Mouse (Mus musculus): ENCODE measurements around the gene Ntn5. TPM values are rescaled to one million over a fixed set of nuclear protein-coding genes. Genes with fewer than 3 reads are reported as not detected.

Gene Ntn5
- polyA plus RNA-seq, 2 experiments, result 0.59 to 1.3 TPM

DNA sequence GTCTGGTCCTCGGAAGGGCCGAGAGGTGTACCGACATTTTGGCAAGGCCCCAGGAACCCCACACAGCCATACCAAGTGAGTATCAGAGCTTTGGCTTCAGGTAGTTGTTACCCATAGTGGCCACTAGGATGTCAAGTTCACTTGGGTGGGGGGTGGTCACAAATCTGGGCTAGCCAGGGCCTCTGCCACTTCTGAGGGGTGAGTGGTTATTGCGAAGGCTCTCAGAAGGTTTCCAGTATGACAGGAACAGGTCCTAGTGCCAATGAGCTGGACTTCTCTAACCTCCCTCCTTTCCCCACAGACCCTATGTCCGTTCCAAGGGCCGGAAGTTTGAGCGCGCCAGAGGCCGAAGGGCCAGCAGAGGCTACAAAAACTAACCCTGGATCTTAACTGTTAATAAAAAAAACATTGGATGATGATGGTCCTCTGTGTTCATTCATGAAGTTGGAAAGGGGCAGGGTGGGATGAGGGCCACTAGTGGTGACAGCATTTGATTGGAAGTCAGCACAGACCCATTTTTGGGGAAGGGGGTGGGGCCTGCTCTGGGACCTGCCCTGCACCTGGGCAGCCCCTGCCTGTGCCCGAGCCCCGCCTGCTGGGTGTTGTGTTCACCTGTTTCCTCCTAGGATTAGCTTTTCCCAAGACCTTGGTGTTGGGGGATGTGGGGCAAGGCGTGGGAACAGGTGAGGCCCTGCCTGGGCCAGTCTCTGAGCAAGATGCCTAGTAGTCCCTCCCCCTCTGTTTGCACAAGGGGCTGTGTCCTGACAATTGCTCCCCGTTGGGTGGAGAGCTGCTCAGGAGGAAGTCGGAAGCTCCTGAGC is 36.8 kb downstream of the Ntn5 start, which contains the start of gene Fam83e:
Gene Fam83e (plus strand): TSS at position 800 of the 821 bp plus-strand sequence.
- Histone ChIP-seq H3K4me3 (replicated peaks; ENCODE audit: low read length) (no peak within 1 kb of the TSS), H3K9ac (ENCODE audit: low read depth, low read length, severe bottlenecking) (no peak within 1 kb of the TSS), H3K4me2 (replicated peaks; ENCODE audit: low read depth, low read length, severe bottlenecking) (no peak within 1 kb of the TSS), H3K27me3 (ENCODE audit: control insufficient read depth, insufficient read depth, low read length) (no peaks in the 10 kb centered on the region), H3K36me3 (ENCODE audit: control insufficient read depth, insufficient read depth, low read length) (peaks cover 67% of the 10 kb centered on the region), H3K4me1 (ENCODE audit: control insufficient read depth, insufficient read depth, low read length) (peaks cover 21% of the 10 kb centered on the region), H3K27ac (replicated peaks; ENCODE audit: low read depth, low read length) (no peak within 1 kb of the TSS), H3K9me3 (ENCODE audit: control insufficient read depth, low read length) (no peaks in the 10 kb centered on the region)
- ATAC-seq (ENCODE audit: low FRiP score, low read depth) (no peak), DNase-seq (ENCODE audit: low spot score) (no peak)
- TF ChIP-seq POLR2A (IDR thresholded peaks at IDR 0.05; ENCODE audit: borderline replicate concordance, extremely low read depth, insufficient read depth, insufficient read length), result no peak
- 81% methylated on average over 14 of the region's 14 CpGs for WGBS

DNA sequence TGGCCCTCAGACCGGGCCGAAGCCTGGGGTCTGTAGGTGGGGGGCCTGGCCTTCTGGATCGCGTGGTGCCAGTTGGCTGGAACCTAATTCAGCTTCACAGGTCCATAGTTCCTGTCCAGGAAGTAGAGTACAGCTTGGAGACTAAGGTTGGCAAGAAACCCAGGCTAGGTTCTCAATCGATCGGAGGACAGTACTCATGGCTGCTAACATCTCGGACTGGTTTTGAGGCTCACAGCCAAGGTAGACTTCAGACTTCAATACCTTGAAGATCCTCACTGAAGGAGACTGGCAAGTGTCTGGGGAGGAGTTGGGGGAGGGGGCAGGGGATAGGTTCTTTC is 37.4 kb downstream of the Ntn5 start:
- ATAC-seq (ENCODE audit: low FRiP score, low read depth), result no peak
- no peak overlapping the region for H3K4me2 ChIP-seq (replicated peaks; ENCODE audit: low read depth, low read length, severe bottlenecking)
- H3K4me1 ChIP-seq (ENCODE audit: control insufficient read depth, insufficient read depth, low read length), result peaks cover 15% of the 10 kb centered on the region
- TF ChIP-seq POLR2A (IDR thresholded peaks at IDR 0.05; ENCODE audit: borderline replicate concordance, extremely low read depth, insufficient read depth, insufficient read length), result no peak
- H3K4me3 ChIP-seq (replicated peaks; ENCODE audit: low read length), result no peak overlapping the region
- 79% methylated on average over 7 of the region's 7 CpGs for WGBS
- H3K9ac ChIP-seq (ENCODE audit: low read depth, low read length, severe bottlenecking), result no peak overlapping the region
- no peak overlapping the region for H3K27ac ChIP-seq (replicated peaks; ENCODE audit: low read depth, low read length)
- no peaks in the 10 kb centered on the region for H3K9me3 ChIP-seq (ENCODE audit: control insufficient read depth, low read length)
- peaks cover 72% of the 10 kb centered on the region for H3K36me3 ChIP-seq (ENCODE audit: control insufficient read depth, insufficient read depth, low read length)
- no peak for DNase-seq (ENCODE audit: low spot score)
- no peaks in the 10 kb centered on the region for H3K27me3 ChIP-seq (ENCODE audit: control insufficient read depth, insufficient read depth, low read length)

GRCm38 (mm10) chr7:45721642-45722347 is 38.0 kb downstream of the Ntn5 start:
- no peak overlapping the region for H3K4me2 ChIP-seq (replicated peaks; ENCODE audit: low read depth, low read length, severe bottlenecking)
- no peaks in the 10 kb centered on the region for H3K9me3 ChIP-seq (ENCODE audit: control insufficient read depth, low read length)
- H3K36me3 ChIP-seq (ENCODE audit: control insufficient read depth, insufficient read depth, low read length), result peaks cover 77% of the 10 kb centered on the region
- H3K4me1 ChIP-seq (ENCODE audit: control insufficient read depth, insufficient read depth, low read length), result peaks cover 9% of the 10 kb centered on the region
- no peak for DNase-seq (ENCODE audit: low spot score)
- no peak overlapping the region for H3K9ac ChIP-seq (ENCODE audit: low read depth, low read length, severe bottlenecking)
- ATAC-seq (ENCODE audit: low FRiP score, low read depth), result no peak
- H3K4me3 ChIP-seq (replicated peaks; ENCODE audit: low read length), result no peak overlapping the region
- 56% methylated on average over 13 of the region's 13 CpGs for WGBS
- no peak for TF ChIP-seq POLR2A (IDR thresholded peaks at IDR 0.05; ENCODE audit: borderline replicate concordance, extremely low read depth, insufficient read depth, insufficient read length)
- no peak overlapping the region for H3K27ac ChIP-seq (replicated peaks; ENCODE audit: low read depth, low read length)
- no peaks in the 10 kb centered on the region for H3K27me3 ChIP-seq (ENCODE audit: control insufficient read depth, insufficient read depth, low read length)

GRCm38 (mm10) chr7:45722348-45722713 is 38.5 kb downstream of the Ntn5 start:
- H3K27ac ChIP-seq (replicated peaks; ENCODE audit: low read depth, low read length), result no peak overlapping the region
- 80% methylated on average over 13 of the region's 13 CpGs for WGBS
- H3K36me3 ChIP-seq (ENCODE audit: control insufficient read depth, insufficient read depth, low read length), result peaks cover 81% of the 10 kb centered on the region
- TF ChIP-seq POLR2A (IDR thresholded peaks at IDR 0.05; ENCODE audit: borderline replicate concordance, extremely low read depth, insufficient read depth, insufficient read length), result no peak
- no peak overlapping the region for H3K4me3 ChIP-seq (replicated peaks; ENCODE audit: low read length)
- peaks cover 7% of the 10 kb centered on the region for H3K4me1 ChIP-seq (ENCODE audit: control insufficient read depth, insufficient read depth, low read length)
- H3K9me3 ChIP-seq (ENCODE audit: control insufficient read depth, low read length), result no peaks in the 10 kb centered on the region
- ATAC-seq (ENCODE audit: low FRiP score, low read depth) (no peak), DNase-seq (ENCODE audit: low spot score) (no peak)
- H3K9ac ChIP-seq (ENCODE audit: low read depth, low read length, severe bottlenecking), result no peak overlapping the region
- no peak overlapping the region for H3K4me2 ChIP-seq (replicated peaks; ENCODE audit: low read depth, low read length, severe bottlenecking)
- no peaks in the 10 kb centered on the region for H3K27me3 ChIP-seq (ENCODE audit: control insufficient read depth, insufficient read depth, low read length)

DNA sequence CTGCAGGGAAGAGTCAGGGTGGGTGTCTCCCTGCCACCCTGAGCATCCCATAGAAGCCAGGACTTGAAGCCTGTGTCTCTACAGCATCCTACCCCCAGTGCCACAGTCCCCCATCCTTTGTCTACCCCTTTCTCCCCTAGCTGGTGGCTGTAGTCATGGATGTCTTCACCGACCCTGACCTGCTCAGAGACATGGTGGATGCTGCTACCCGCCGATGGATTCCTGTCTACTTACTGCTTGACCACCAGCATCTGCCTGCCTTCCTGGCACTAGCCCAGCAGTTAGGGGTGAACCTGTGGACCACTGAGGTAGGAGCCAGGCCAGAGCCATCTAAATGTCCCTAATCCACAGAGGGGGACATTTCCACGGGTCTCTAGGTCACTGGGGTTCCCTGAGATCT is 39.5 kb downstream of the Ntn5 start:
- Histone ChIP-seq H3K27me3 (ENCODE audit: control insufficient read depth, insufficient read depth, low read length) (no peaks in the 10 kb centered on the region), H3K9ac (ENCODE audit: low read depth, low read length, severe bottlenecking) (no peak overlapping the region), H3K27ac (replicated peaks; ENCODE audit: low read depth, low read length) (no peak overlapping the region), H3K4me2 (replicated peaks; ENCODE audit: low read depth, low read length, severe bottlenecking) (no peak overlapping the region), H3K9me3 (ENCODE audit: control insufficient read depth, low read length) (no peaks in the 10 kb centered on the region), H3K36me3 (ENCODE audit: control insufficient read depth, insufficient read depth, low read length) (peaks cover 87% of the 10 kb centered on the region), H3K4me1 (ENCODE audit: control insufficient read depth, insufficient read depth, low read length) (peaks cover 7% of the 10 kb centered on the region), H3K4me3 (replicated peaks; ENCODE audit: low read length) (no peak overlapping the region)
- 84% methylated on average over 4 of the region's 4 CpGs for WGBS
- no peak for ATAC-seq (ENCODE audit: low FRiP score, low read depth)
- DNase-seq (ENCODE audit: low spot score), result no peak
- no peak for TF ChIP-seq POLR2A (IDR thresholded peaks at IDR 0.05; ENCODE audit: borderline replicate concordance, extremely low read depth, insufficient read depth, insufficient read length)

All from limb, embryonic 14.5 days (tissue).